Mouse (Mus musculus) forebrain, embryonic 12.5 days (tissue): Measurements from ENCODE around the gene Gm49383. TPM values are rescaled to one million over a fixed set of nuclear protein-coding genes. Genes with fewer than 3 reads are reported as not detected.

ENCODE experiments used
- ATAC-seq: fragments of 200-750 bp; cut with Nextera tagmentation; 2 replicates; pipeline ENCODE4 v1.8.0; 2017; ENCODE audit warnings: moderate TSS enrichment; ENCODE audit not compliant: low FRiP score
- H3K27ac ChIP-seq: fragments of 300-500 bp; sonication (generic); 2 replicates; pipeline ENCODE4 v1.5.1; 2016; ENCODE audit warnings: mild to moderate bottlenecking
- H3K27me3 ChIP-seq: fragments of 300-500 bp; sonication (generic); 2 replicates; pipeline ENCODE4 v1.6.1; 2016; ENCODE audit warnings: mild to moderate bottlenecking
- H3K36me3 ChIP-seq: fragments of 300-500 bp; sonication (generic); replicated peaks from 2 replicates; pipeline ENCODE4 v1.6.1; 2016; ENCODE audit warnings: mild to moderate bottlenecking
- H3K4me1 ChIP-seq: fragments of 300-500 bp; sonication (generic); 2 replicates; pipeline ENCODE4 v1.6.1; 2016
- H3K4me2 ChIP-seq: fragments of 300-500 bp; sonication (generic); 2 replicates; pipeline ENCODE4 v1.6.1; 2016; ENCODE audit warnings: mild to moderate bottlenecking, moderate library complexity
- H3K4me3 ChIP-seq: fragments of 300-500 bp; sonication (generic); replicated peaks from 2 replicates; pipeline ENCODE4 v1.5.1; 2016; ENCODE audit warnings: mild to moderate bottlenecking
- H3K9ac ChIP-seq: fragments of 300-500 bp; sonication (generic); 2 replicates; pipeline ENCODE4 v1.6.1; 2016; ENCODE audit warnings: mild to moderate bottlenecking
- H3K9me3 ChIP-seq: fragments of 300-500 bp; sonication (generic); 2 replicates; pipeline ENCODE4 v1.6.1; 2016
- WGBS: fragments of 180-500 bp; shearing (Covaris S2); methylation state at CpG from one replicate; pipeline ENCODE4 v1.1.7; 2016; 5-methylcytosine and 5-hydroxymethylcytosine counted together
- polyA plus RNA-seq: library from polyadenylated mRNA; unstranded; fragments of >200 nt; fragmentation: Nextera tagmentation; extraction: Ambion mirVana; gene quantifications from 2 replicates; pipeline ENCODE4 v1.2.1, GENCODE M21; 2016

Gene Gm49383
- polyA plus RNA-seq, 1 experiment from 2014 or later, result 41.0 TPM

DNA sequence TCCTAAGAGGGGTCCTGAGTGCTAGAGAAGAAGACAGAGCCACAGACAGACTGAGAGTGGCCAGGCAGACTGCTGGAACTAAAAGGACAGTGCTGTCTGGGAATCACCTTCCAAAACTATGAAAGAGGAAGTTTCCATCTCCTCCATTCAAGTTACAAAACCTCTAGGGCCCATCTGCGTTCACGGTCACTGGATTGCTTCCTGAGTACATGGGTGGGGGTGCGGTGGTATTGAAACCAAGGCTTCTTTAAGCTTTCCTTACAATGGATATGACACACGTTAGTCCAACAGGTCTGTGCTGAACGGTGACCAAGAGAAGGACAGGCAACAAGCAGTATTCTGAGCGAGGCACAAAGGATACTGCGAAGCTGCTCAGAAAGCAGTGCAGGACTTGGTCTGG, 17.5 kb upstream of the Gm49383 start:
- H3K9me3 ChIP-seq, result no peaks in the 10 kb centered on the region
- no peak overlapping the region for H3K4me3 ChIP-seq
- WGBS, result 94% methylated on average over 7 of the region's 7 CpGs
- peaks cover 61% of the 10 kb centered on the region for H3K36me3 ChIP-seq
- no peak for ATAC-seq
- no peak overlapping the region for H3K9ac ChIP-seq
- H3K27me3 ChIP-seq, result no peaks in the 10 kb centered on the region
- H3K4me1 ChIP-seq, result no peaks in the 10 kb centered on the region
- H3K4me2 ChIP-seq, result no peak overlapping the region
- no peak overlapping the region for H3K27ac ChIP-seq

DNA sequence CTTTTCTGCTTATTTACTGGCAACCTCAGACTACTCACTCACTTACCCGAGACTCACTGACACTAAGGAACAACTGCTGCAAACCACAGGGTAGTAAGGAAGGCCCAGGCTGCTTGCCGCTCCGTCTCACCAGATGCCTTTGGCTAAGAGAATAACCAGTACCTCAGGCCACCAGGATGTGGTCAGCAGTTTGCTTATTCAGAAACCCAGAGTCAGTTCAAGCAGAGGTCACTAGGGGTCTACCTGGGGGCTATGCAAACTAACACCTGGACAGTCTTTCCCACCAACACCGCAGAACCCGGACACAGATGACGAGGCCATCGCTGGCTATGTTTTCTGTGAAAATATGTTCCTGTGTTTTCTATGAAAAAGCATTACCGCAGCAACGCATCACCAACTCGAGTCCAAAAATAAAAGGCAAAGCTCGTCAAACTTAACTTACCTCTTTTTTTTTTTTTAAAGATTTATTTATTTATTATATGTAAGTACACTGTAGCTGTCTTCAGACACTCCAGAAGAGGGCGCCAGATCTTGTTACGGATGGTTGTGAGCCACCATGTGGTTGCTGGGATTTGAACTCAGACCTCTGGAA, 16.4 kb upstream of the Gm49383 start:
- H3K4me3 ChIP-seq, result no peak overlapping the region
- no peak overlapping the region for H3K27ac ChIP-seq
- no peak overlapping the region for H3K4me2 ChIP-seq
- no peaks in the 10 kb centered on the region for H3K27me3 ChIP-seq
- H3K9me3 ChIP-seq, result no peaks in the 10 kb centered on the region
- WGBS, result 95% methylated on average over 13 of the region's 13 CpGs
- no peak overlapping the region for H3K9ac ChIP-seq
- no peak for ATAC-seq
- H3K4me1 ChIP-seq, result no peaks in the 10 kb centered on the region
- peaks cover 53% of the 10 kb centered on the region for H3K36me3 ChIP-seq

DNA sequence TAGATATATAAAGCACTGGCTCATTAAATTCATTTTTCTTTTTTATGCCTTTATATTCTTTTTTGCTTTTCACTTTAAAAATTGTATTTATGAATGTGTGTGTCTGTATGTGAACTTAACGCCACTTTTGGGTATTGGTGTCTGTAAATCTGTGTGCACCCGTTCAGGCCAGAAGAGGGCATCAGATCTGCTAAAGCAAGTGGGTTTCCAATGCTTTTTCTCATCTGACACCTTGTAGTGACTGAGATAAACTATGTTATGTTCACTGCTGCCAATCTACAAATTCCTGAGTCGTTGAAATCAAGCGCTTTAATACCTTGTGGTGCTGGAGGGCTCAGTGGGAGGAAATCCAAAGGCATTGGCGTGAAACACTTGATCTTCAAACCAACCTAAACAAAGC, 14.2 kb upstream of the Gm49383 start:
- ATAC-seq, result no peak
- H3K36me3 ChIP-seq, result peaks cover 63% of the 10 kb centered on the region
- H3K4me3 ChIP-seq, result no peak overlapping the region

DNA sequence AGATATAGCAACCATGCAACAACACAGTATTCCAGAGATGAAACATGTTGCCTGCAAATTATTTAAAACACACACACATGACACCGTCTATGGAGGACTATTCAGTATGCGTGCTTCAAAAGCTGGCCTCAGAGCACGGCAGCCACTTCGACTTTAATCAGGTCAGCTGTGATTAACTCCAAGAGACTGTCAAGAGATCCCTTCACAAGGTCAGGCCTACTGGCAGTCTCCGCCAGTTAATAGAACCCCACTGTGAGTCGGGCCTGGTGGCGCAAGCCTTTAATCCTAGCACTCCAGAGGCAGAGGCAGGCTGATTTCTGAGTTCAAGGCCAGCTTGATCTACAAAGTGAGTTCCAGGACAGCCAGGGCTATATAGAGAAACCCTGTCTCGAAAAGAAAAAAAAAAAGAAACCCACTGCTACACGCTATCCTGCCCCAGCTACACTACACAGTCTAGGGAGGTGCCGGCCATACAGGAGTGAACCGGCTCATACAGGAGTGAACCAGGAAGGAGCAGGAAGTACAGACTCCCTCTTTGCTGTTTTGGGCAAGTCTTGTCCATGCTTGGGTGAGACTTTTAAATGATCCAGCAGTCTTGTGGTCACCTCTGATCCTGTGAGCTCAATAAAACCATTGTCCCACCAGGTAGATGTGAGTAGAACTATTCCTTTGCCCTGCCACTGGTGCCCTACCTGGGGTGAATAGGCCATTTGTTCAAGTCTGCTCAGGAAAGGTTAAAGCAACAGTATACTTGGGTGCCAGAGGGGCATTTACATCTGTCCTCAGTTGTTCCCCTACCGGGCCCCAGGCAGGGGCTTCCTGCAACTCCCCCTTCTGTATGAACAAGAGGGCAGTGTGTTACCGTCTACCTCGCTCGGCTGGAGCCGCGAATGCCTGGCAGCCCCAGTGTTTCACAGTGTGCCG, 13.4 kb upstream of the Gm49383 start:
- no peak overlapping the region for H3K4me3 ChIP-seq
- no peak overlapping the region for H3K9ac ChIP-seq
- no peak overlapping the region for H3K4me2 ChIP-seq
- no peaks in the 10 kb centered on the region for H3K27me3 ChIP-seq
- no peaks in the 10 kb centered on the region for H3K9me3 ChIP-seq
- H3K4me1 ChIP-seq, result no peaks in the 10 kb centered on the region
- no peak for ATAC-seq
- 90% methylated on average over 18 of the region's 18 CpGs for WGBS
- peaks cover 58% of the 10 kb centered on the region for H3K36me3 ChIP-seq
- no peak overlapping the region for H3K27ac ChIP-seq

More for the DNA sequence above, 14.2 kb upstream of the Gm49383 start:
- Histone ChIP-seq H3K4me1 (no peaks in the 10 kb centered on the region), H3K27me3 (no peaks in the 10 kb centered on the region), H3K9ac (no peak overlapping the region), H3K27ac (no peak overlapping the region), H3K4me2 (no peak overlapping the region), H3K9me3 (no peaks in the 10 kb centered on the region)
- 85% methylated on average over 5 of the region's 5 CpGs for WGBS

DNA sequence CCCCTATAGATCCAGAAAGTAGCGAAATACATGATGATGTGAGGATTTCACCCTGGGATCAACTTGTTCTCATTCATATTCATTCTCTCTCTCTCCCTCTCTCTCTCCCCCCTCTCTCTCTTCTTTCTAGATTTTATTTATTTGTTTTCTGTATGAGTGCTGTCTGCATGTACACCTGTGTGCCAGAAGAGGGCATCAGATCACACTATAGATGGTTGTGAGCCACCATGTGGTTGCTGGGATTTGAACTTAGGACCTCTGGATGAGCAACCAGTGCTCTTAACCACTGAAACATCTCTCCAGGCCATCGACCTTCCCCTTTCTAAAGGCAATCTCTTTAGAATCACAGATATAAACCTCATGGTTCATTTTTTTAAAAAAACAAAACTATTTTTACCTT, 11.6 kb upstream of the Gm49383 start:
- H3K4me3 ChIP-seq, result no peak overlapping the region
- H3K27me3 ChIP-seq, result no peaks in the 10 kb centered on the region
- H3K36me3 ChIP-seq, result peaks cover 44% of the 10 kb centered on the region
- no peak for ATAC-seq
- H3K4me2 ChIP-seq, result no peak overlapping the region
- no peaks in the 10 kb centered on the region for H3K4me1 ChIP-seq
- 95% methylated on average over 2 of the region's 2 CpGs for WGBS
- H3K27ac ChIP-seq, result no peak overlapping the region
- H3K9ac ChIP-seq, result no peak overlapping the region
- H3K9me3 ChIP-seq, result no peaks in the 10 kb centered on the region

DNA sequence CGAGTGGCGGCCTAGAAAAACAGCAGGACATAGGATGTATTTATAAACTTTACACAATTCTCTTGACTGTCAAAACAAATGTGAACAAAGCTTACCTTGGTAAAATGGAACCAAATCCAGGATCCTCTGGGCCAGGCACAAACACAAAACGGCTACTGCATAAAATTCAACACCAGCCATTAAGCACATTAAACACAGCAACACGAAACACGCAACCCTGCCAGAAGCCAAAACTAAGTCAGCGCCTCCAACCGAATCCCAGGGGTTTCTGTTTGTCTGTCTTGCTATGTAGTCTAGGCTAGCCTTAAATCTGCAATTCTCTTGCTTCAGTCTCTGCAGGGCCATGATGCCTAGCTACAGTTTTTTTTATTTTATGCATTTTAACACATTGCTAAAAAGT, 11.0 kb upstream of the Gm49383 start:
- H3K4me2 ChIP-seq, result no peak overlapping the region
- 93% methylated on average over 7 of the region's 7 CpGs for WGBS
- no peak overlapping the region for H3K4me3 ChIP-seq
- no peak overlapping the region for H3K9ac ChIP-seq
- ATAC-seq, result no peak
- no peak overlapping the region for H3K27ac ChIP-seq
- H3K27me3 ChIP-seq, result no peaks in the 10 kb centered on the region
- peaks cover 40% of the 10 kb centered on the region for H3K36me3 ChIP-seq
- no peaks in the 10 kb centered on the region for H3K9me3 ChIP-seq
- H3K4me1 ChIP-seq, result no peaks in the 10 kb centered on the region

DNA sequence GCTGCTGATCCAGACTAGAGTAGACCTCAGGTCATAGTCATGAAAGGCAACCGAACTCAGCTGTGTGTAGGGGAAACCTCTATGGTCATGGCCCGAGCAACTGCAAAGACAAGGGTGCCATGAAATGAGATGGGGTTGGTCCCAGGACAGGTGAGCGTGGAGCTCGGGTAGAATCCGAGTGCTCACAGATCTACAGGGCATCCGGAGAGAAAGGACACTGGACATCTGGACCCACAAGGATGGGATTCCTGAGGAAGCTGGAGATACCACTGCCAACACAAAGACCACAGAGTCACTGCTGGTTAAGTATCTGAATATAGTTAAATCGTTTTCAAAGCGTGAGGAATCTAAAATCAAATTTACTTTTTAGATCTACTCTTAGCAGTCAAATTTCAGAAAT, 10.5 kb upstream of the Gm49383 start:
- no peaks in the 10 kb centered on the region for H3K27me3 ChIP-seq
- H3K9ac ChIP-seq, result no peak overlapping the region
- H3K4me2 ChIP-seq, result no peak overlapping the region
- no peak for ATAC-seq
- no peak overlapping the region for H3K27ac ChIP-seq
- no peak overlapping the region for H3K4me3 ChIP-seq
- H3K36me3 ChIP-seq, result peaks cover 41% of the 10 kb centered on the region
- H3K9me3 ChIP-seq, result no peaks in the 10 kb centered on the region
- 94% methylated on average over 8 of the region's 8 CpGs for WGBS
- H3K4me1 ChIP-seq, result no peaks in the 10 kb centered on the region

DNA sequence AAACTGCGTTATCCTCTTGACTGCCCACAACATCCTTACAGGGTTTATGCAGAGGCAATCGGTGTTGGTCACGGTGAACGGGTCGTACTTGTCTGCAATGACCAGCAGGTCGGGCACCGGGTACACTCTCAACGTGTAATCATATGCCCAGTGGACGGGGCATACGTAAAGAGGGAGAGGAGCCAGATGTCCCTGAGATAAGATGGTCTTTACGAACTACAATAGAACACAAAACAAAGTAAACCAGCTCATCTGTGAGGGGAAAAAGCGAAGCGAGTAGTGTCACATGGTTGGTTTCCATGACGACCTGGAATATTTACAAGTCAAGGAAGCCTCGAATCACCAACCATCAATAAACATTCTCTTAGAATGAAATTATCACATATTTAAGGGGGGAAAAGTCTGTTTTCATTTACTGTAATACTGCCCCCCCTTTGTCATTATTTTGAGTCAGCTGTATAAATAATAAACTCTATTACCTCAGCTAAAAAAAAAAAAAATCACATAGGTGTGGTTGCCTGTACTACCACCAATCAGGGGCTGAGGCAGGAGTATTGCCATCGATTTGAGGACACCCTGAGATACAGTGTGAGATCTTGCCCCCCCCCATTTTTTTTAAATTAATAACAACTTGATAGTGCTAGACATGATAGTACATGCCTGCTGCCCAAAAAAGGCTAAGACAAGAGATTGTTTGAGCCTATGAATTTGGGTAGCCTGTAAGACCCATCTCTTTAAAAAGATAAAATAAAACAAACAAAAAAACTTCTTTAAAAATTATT, 7.3 kb upstream of the Gm49383 start, which contains the start of gene Gm49384:
Gene Gm49384 (minus strand): TSS at position 216 of the 782 bp plus-strand sequence.
- 81% methylated on average over 16 of the region's 16 CpGs for WGBS
- Histone ChIP-seq H3K27ac (no peak within 1 kb of the TSS), H3K4me2 (no peak within 1 kb of the TSS), H3K9me3 (no peaks in the 10 kb centered on the region), H3K4me3 (no peak within 1 kb of the TSS), H3K4me1 (no peaks in the 10 kb centered on the region), H3K36me3 (peaks cover 42% of the 10 kb centered on the region), H3K27me3 (no peaks in the 10 kb centered on the region), H3K9ac (no peak within 1 kb of the TSS)
- peak; percentile 60; the same call in 1 of the 2 replicates for ATAC-seq

DNA sequence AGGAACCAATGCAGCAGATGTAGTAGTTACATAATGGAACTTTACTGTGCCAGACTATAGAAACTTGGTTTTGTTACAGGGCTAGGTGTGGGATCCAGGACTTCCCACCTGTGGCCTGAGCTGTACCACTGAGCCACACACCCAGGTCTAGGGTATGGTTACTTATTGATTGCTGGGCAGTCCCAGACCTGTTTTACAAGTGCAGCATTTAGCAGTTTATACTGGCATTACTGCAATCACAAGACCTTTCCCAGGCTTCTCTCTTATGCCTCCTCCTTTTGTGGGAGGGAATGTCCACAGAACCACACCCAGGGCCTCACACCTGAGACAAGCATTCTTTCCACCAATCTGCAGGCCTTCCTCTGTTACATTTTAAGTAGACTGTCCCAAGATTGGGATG, 2.1 kb upstream of the Gm49383 start:
- H3K9ac ChIP-seq, result no peak overlapping the region
- no peaks in the 10 kb centered on the region for H3K9me3 ChIP-seq
- H3K27me3 ChIP-seq, result no peaks in the 10 kb centered on the region
- ATAC-seq, result no peak
- H3K27ac ChIP-seq, result no peak overlapping the region
- peaks cover 27% of the 10 kb centered on the region for H3K36me3 ChIP-seq
- no peak overlapping the region; the same call in 1 of the 2 replicates for H3K4me2 ChIP-seq
- no peak overlapping the region for H3K4me3 ChIP-seq
- peaks cover 21% of the 10 kb centered on the region for H3K4me1 ChIP-seq

DNA sequence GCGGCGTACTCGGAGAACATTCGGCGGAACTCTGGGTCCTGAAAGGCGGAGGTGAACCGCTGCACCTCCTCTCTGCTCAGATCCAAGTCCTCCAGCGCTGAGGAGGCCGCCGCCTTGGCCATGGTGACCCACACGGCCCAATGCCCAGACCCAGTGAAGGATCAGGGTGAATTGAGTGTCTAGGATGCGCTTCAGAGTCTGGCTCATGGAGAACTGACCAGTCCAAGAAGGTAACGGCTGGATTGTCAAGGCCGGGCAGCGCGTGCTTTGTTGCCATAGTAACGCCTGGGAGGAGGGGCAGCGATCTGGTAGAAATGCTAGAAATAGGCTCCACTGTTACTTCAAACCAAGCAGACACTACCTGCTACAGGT, 1.2 kb upstream of the Gm49383 start, which contains the start of gene Dnaaf2:
Gene Dnaaf2 (minus strand): TSS at position 266 of the 372 bp plus-strand sequence.
- Histone ChIP-seq H3K4me1 (peaks cover 21% of the 10 kb centered on the region), H3K27ac (peak within 1 kb of the TSS; percentile 84), H3K9ac (peak within 1 kb of the TSS; percentile 88), H3K27me3 (no peaks in the 10 kb centered on the region), H3K9me3 (no peaks in the 10 kb centered on the region), H3K4me2 (peak within 1 kb of the TSS; percentile 98), H3K36me3 (peaks cover 27% of the 10 kb centered on the region), H3K4me3 (peak within 1 kb of the TSS; percentile 93)
- ATAC-seq, result peak; percentile 34
- under 1% methylated on average over 18 of the region's 18 CpGs for WGBS

DNA sequence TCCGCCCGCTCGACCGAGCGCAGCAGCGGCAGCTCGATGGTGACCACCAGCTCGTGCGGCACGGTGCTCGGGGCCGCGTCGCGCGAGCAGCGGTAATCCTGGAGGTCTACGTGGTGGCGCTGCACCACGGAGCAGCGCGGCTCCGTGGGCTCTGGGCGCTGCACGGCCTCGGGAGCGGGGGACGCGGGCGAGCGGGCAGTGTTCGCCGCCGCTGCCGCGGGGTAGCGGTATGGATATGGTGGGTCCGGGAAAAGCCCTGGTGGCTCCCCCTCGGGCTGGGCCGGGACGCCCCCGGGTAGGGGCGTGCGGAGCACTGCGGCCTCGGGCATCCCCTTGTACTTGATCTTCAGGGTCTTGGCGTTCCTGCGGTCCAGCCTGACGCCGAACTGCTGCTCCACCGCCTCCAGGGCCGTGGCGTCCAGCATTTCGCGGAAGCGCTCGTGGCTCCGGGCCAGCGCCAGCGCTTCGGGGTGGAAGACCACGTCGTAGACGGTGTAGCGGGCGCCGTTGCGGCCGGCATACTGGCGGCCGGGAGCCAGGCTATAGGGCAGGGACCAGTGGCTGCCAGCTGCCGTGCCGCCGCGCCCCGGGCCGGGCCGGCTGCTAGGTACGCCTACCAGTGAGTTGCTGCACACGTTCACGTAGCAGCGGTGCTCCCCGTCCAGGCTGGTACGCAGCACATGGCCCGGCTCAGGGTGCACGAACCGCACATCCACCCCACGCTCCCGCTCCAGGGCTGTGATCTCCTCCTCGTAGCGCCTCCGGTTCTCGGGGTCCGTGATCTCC, 667 bp upstream of the Gm49383 start:
- peak overlapping the region; percentile 93 for H3K4me3 ChIP-seq
- H3K36me3 ChIP-seq, result peaks cover 25% of the 10 kb centered on the region
- H3K4me1 ChIP-seq, result peaks cover 21% of the 10 kb centered on the region
- peak overlapping the region; percentile 88 for H3K9ac ChIP-seq
- H3K27me3 ChIP-seq, result no peaks in the 10 kb centered on the region
- H3K4me2 ChIP-seq, result peak overlapping the region; percentile 98
- under 1% methylated on average over 94 of the region's 94 CpGs for WGBS
- peak overlapping the region; percentile 84 for H3K27ac ChIP-seq
- no peaks in the 10 kb centered on the region for H3K9me3 ChIP-seq
- ATAC-seq, result peak; percentile 78
